Mouse (Mus musculus) CD4-positive, CD25-positive, alpha-beta regulatory T cell, adult 4 months (primary cell): ENCODE results near the gene Olfr50. TPM values are rescaled to one million over a fixed set of nuclear protein-coding genes. Genes with fewer than 3 reads are reported as not detected.

Experiments
- ATAC-seq: one replicate; pipeline ENCODE4 v1.8.0; 2017
- polyA plus RNA-seq, 2 experiments: library from polyadenylated mRNA; unstranded; fragments of 100-300 nt; shearing (Covaris generic); gene quantifications; one replicate each; pipeline ENCODE4 v1.2.1; 2017

The Olfr50 gene
- not detected for polyA plus RNA-seq

GRCm38 (mm10) chr2:36790238-36790637 is at the start of gene Olfr50:
Olfr50 (plus strand) TSS chr2:36790538.
- ATAC-seq, result no peak

GRCm38 (mm10) chr2:36783976-36784375 is 6.4 kb upstream of the Olfr50 start, which contains the start of gene Olfr348:
Olfr348 (plus strand) TSS chr2:36784276.
- no peak for ATAC-seq

- no peak for ATAC-seq
Measured at GRCm38 (mm10) chr2:36816932-36817331, 26.6 kb downstream of the Olfr50 start, which contains the start of gene Olfr3. Olfr3 (minus strand) TSS chr2:36817032.

- ATAC-seq, result no peak
Measured at GRCm38 (mm10) chr2:36846010-36846409, 55.7 kb downstream of the Olfr50 start, which contains the start of gene Olfr350. Olfr350 (plus strand) TSS chr2:36846310.

Other genes starting within 250 kb of the Olfr50 start
- gene Olfr344, start 223.9 kb upstream of the Olfr50 start, polyA plus RNA-seq, result under 1 TPM in 1 of 2 experiments, not detected in 1; 0.08 TPM
- not detected for gene Olfr345, start 150.5 kb upstream of the Olfr50 start, polyA plus RNA-seq
- gene Olfr346, start 104.8 kb upstream of the Olfr50 start, polyA plus RNA-seq, result not detected
- not detected for gene Olfr347, start 58.6 kb upstream of the Olfr50 start, polyA plus RNA-seq
- not detected for gene Olfr348, start 6.3 kb upstream of the Olfr50 start, polyA plus RNA-seq
- gene Olfr3, start 26.5 kb downstream of the Olfr50 start, polyA plus RNA-seq, result not detected
- not detected for gene Olfr350, start 55.8 kb downstream of the Olfr50 start, polyA plus RNA-seq
- not detected for gene Olfr351, start 72.1 kb downstream of the Olfr50 start, polyA plus RNA-seq
- gene Olfr352, start 77.9 kb downstream of the Olfr50 start, polyA plus RNA-seq, result not detected
- not detected for gene Olfr353, start 102.4 kb downstream of the Olfr50 start, polyA plus RNA-seq
- gene Olfr354, start 115.1 kb downstream of the Olfr50 start, polyA plus RNA-seq, result under 1 TPM in 1 of 2 experiments, not detected in 1; 0.09 TPM
- under 1 TPM in 1 of 2 experiments, not detected in 1; 0.44 TPM for gene Olfr355, start 138.4 kb downstream of the Olfr50 start, polyA plus RNA-seq
- gene Olfr356, start 146.6 kb downstream of the Olfr50 start, polyA plus RNA-seq, result not detected
- not detected for gene Olfr357, start 203.3 kb downstream of the Olfr50 start, polyA plus RNA-seq
- gene Olfr358, start 218.8 kb downstream of the Olfr50 start, polyA plus RNA-seq, result not detected